Mouse (Mus musculus): ENCODE measurements around the gene Gch1. TPM values are rescaled to one million over a fixed set of nuclear protein-coding genes. Genes with fewer than 3 reads are reported as not detected.

The Gch1 gene
- polyA plus RNA-seq, 1 experiment from 2014 or later: 1.7 TPM

- Histone ChIP-seq H3K9me3 (no peaks in the 10 kb centered on the region), H3K4me3 (no peak overlapping the region), H3K27ac (no peak overlapping the region), H3K4me1 (peaks cover 3% of the 10 kb centered on the region; the same call in 1 of the 2 replicates), H3K27me3 (no peaks in the 10 kb centered on the region), H3K4me2 (no peak overlapping the region), H3K9ac (no peak overlapping the region), H3K36me3 (no peaks in the 10 kb centered on the region)
- 36% methylated on average over 4 of the region's 4 CpGs for WGBS
- ATAC-seq (ENCODE audit: insufficient number of reproducible peaks, low FRiP score, low TSS enrichment, low read depth): no peak
These were observed 4.9 kb upstream of the Gch1 start for GRCm38 (mm10) chr14:47194096-47194495.

GRCm38 (mm10) chr14:47193506-47193905, 4.3 kb upstream of the Gch1 start:
- no peak for ATAC-seq (ENCODE audit: insufficient number of reproducible peaks, low FRiP score, low TSS enrichment, low read depth)
- WGBS: 68% methylated on average over 6 of the region's 6 CpGs
- no peak overlapping the region for H3K4me2 ChIP-seq
- H3K9me3 ChIP-seq: no peaks in the 10 kb centered on the region
- peaks cover 2% of the 10 kb centered on the region; the same call in 1 of the 2 replicates for H3K27me3 ChIP-seq
- H3K36me3 ChIP-seq: no peaks in the 10 kb centered on the region
- H3K9ac ChIP-seq: no peak overlapping the region
- peaks cover 5% of the 10 kb centered on the region for H3K4me1 ChIP-seq
- H3K4me3 ChIP-seq: no peak overlapping the region
- no peak overlapping the region for H3K27ac ChIP-seq

- Histone ChIP-seq H3K27me3 (peaks cover 16% of the 10 kb centered on the region), H3K4me1 (peaks cover 10% of the 10 kb centered on the region), H3K4me2 (no peak overlapping the region), H3K9me3 (no peaks in the 10 kb centered on the region), H3K27ac (no peak overlapping the region), H3K4me3 (no peak overlapping the region), H3K9ac (no peak overlapping the region), H3K36me3 (no peaks in the 10 kb centered on the region)
- ATAC-seq (ENCODE audit: insufficient number of reproducible peaks, low FRiP score, low TSS enrichment, low read depth): no peak
- WGBS: 42% methylated on average over 5 of the region's 5 CpGs
These were observed 2.6 kb upstream of the Gch1 start for GRCm38 (mm10) chr14:47191861-47192260.

- Histone ChIP-seq H3K9me3 (no peaks in the 10 kb centered on the region), H3K27ac (no peak overlapping the region), H3K4me3 (no peak overlapping the region), H3K4me2 (no peak overlapping the region), H3K9ac (no peak overlapping the region), H3K36me3 (no peaks in the 10 kb centered on the region), H3K27me3 (peaks cover 16% of the 10 kb centered on the region), H3K4me1 (peaks cover 10% of the 10 kb centered on the region)
- WGBS: 61% methylated on average over 4 of the region's 4 CpGs
- no peak for ATAC-seq (ENCODE audit: insufficient number of reproducible peaks, low FRiP score, low TSS enrichment, low read depth)
These were observed 1.4 kb upstream of the Gch1 start for GRCm38 (mm10) chr14:47190626-47191025.

- Histone ChIP-seq H3K4me3 (peak overlapping the region; percentile 61), H3K36me3 (no peaks in the 10 kb centered on the region), H3K9ac (no peak overlapping the region), H3K27me3 (peaks cover 16% of the 10 kb centered on the region), H3K27ac (no peak overlapping the region), H3K4me2 (peak overlapping the region; percentile 100), H3K4me1 (peaks cover 10% of the 10 kb centered on the region), H3K9me3 (no peaks in the 10 kb centered on the region)
- ATAC-seq (ENCODE audit: insufficient number of reproducible peaks, low FRiP score, low TSS enrichment, low read depth): no peak
- 17% methylated on average over 8 of the region's 8 CpGs for WGBS
These were observed 382 bp upstream of the Gch1 start for GRCm38 (mm10) chr14:47189635-47189955.

- no peak for ATAC-seq (ENCODE audit: insufficient number of reproducible peaks, low FRiP score, low TSS enrichment, low read depth)
- H3K4me2 ChIP-seq: peak overlapping the region; percentile 100
- no peaks in the 10 kb centered on the region for H3K9me3 ChIP-seq
- peaks cover 10% of the 10 kb centered on the region for H3K4me1 ChIP-seq
- H3K9ac ChIP-seq: peak overlapping the region; percentile 21
- H3K4me3 ChIP-seq: peak overlapping the region; percentile 61
- no peaks in the 10 kb centered on the region for H3K36me3 ChIP-seq
- peaks cover 16% of the 10 kb centered on the region for H3K27me3 ChIP-seq
- H3K27ac ChIP-seq: no peak overlapping the region
- WGBS: 5% methylated on average over 11 of the region's 16 CpGs
These were observed 752 bp downstream of the Gch1 start for GRCm38 (mm10) chr14:47188475-47188847.

- Histone ChIP-seq H3K4me2 (peak overlapping the region; percentile 100; the same call in 1 of the 2 replicates), H3K9me3 (no peaks in the 10 kb centered on the region), H3K4me3 (peak overlapping the region; percentile 61; the same call in 1 of the 2 replicates), H3K27me3 (peaks cover 16% of the 10 kb centered on the region), H3K27ac (no peak overlapping the region), H3K9ac (no peak overlapping the region), H3K4me1 (peaks cover 10% of the 10 kb centered on the region), H3K36me3 (no peaks in the 10 kb centered on the region)
- no peak for ATAC-seq (ENCODE audit: insufficient number of reproducible peaks, low FRiP score, low TSS enrichment, low read depth)
- 39% methylated on average over 12 of the region's 12 CpGs for WGBS
These were observed 1.4 kb downstream of the Gch1 start for GRCm38 (mm10) chr14:47187666-47188360.

GRCm38 (mm10) chr14:47187261-47187660, 2.0 kb downstream of the Gch1 start:
- Histone ChIP-seq H3K27me3 (peaks cover 16% of the 10 kb centered on the region), H3K9ac (no peak overlapping the region), H3K4me2 (no peak overlapping the region), H3K4me3 (no peak overlapping the region), H3K9me3 (no peaks in the 10 kb centered on the region), H3K27ac (no peak overlapping the region), H3K4me1 (peaks cover 10% of the 10 kb centered on the region), H3K36me3 (no peaks in the 10 kb centered on the region)
- no peak for ATAC-seq (ENCODE audit: insufficient number of reproducible peaks, low FRiP score, low TSS enrichment, low read depth)
- WGBS: 52% methylated on average over 1 of the region's 1 CpGs

- H3K27me3 ChIP-seq: peaks cover 16% of the 10 kb centered on the region
- no peak overlapping the region for H3K9ac ChIP-seq
- no peaks in the 10 kb centered on the region for H3K9me3 ChIP-seq
- H3K4me1 ChIP-seq: peaks cover 10% of the 10 kb centered on the region
- no peak for ATAC-seq (ENCODE audit: insufficient number of reproducible peaks, low FRiP score, low TSS enrichment, low read depth)
- H3K4me2 ChIP-seq: no peak overlapping the region
- WGBS: 80% methylated on average over 2 of the region's 2 CpGs
- H3K27ac ChIP-seq: no peak overlapping the region
- H3K36me3 ChIP-seq: no peaks in the 10 kb centered on the region
- H3K4me3 ChIP-seq: no peak overlapping the region
These were observed 2.7 kb downstream of the Gch1 start for GRCm38 (mm10) chr14:47186561-47186960.

GRCm38 (mm10) chr14:47181497-47182290, 7.5 kb downstream of the Gch1 start:
- WGBS: 65% methylated on average over 11 of the region's 11 CpGs
- no peak for ATAC-seq (ENCODE audit: insufficient number of reproducible peaks, low FRiP score, low TSS enrichment, low read depth)

GRCm38 (mm10) chr14:47178851-47179250, 10.4 kb downstream of the Gch1 start:
- Histone ChIP-seq H3K36me3 (no peaks in the 10 kb centered on the region), H3K9ac (no peak overlapping the region), H3K27me3 (no peaks in the 10 kb centered on the region), H3K27ac (no peak overlapping the region), H3K4me3 (no peak overlapping the region), H3K4me1 (peaks cover 8% of the 10 kb centered on the region), H3K9me3 (no peaks in the 10 kb centered on the region), H3K4me2 (no peak overlapping the region)
- no peak for ATAC-seq (ENCODE audit: insufficient number of reproducible peaks, low FRiP score, low TSS enrichment, low read depth)
- WGBS: 90% methylated on average over 5 of the region's 5 CpGs

More at GRCm38 (mm10) chr14:47181497-47182290, 7.5 kb downstream of the Gch1 start:
- no peaks in the 10 kb centered on the region for H3K36me3 ChIP-seq
- H3K4me3 ChIP-seq: no peak overlapping the region
- H3K27me3 ChIP-seq: no peaks in the 10 kb centered on the region
- H3K9ac ChIP-seq: no peak overlapping the region
- peaks cover 8% of the 10 kb centered on the region for H3K4me1 ChIP-seq
- no peak overlapping the region for H3K27ac ChIP-seq
- no peak overlapping the region for H3K4me2 ChIP-seq
- no peaks in the 10 kb centered on the region for H3K9me3 ChIP-seq

- 0 out of 2 replicates have a peak overlapping the region, but pooled peaks have one; percentile 50 for H3K27ac ChIP-seq
These were observed 11.3 kb downstream of the Gch1 start for GRCm38 (mm10) chr14:47177846-47178414.

More at GRCm38 (mm10) chr14:47177846-47178414, 11.3 kb downstream of the Gch1 start:
- Histone ChIP-seq H3K27me3 (no peaks in the 10 kb centered on the region), H3K9ac (no peak overlapping the region), H3K36me3 (no peaks in the 10 kb centered on the region), H3K9me3 (no peaks in the 10 kb centered on the region), H3K4me3 (peak overlapping the region; percentile 9; the same call in 1 of the 2 replicates), H3K4me2 (peak overlapping the region; percentile 35), H3K4me1 (peaks cover 8% of the 10 kb centered on the region)
- WGBS: 29% methylated on average over 13 of the region's 13 CpGs
- peak; percentile 61 for ATAC-seq (ENCODE audit: insufficient number of reproducible peaks, low FRiP score, low TSS enrichment, low read depth)
